Mouse (Mus musculus) small intestine, adult 2 months (tissue): ENCODE results near the gene Lhx3.

Experiments used
- CTCF ChIP-seq: fragments of 200-500 bp; IDR thresholded peaks from 2 replicates; pipeline ENCODE4 v1.5.1; 2012; ENCODE audit warnings: low read depth, mild to moderate bottlenecking, control low read depth, inconsistent platforms, low read length, moderate library complexity, mixed read lengths; ENCODE audit not compliant: insufficient replicate concordance, insufficient read length; ENCODE audit errors: extremely low read depth
- POLR2A ChIP-seq: fragments of 200-500 bp; IDR thresholded peaks from 2 replicates; pipeline ENCODE4 v1.6.1; 2012; ENCODE audit warnings: low read depth, mild to moderate bottlenecking, control low read depth, inconsistent platforms, low read length, moderate library complexity

DNA sequence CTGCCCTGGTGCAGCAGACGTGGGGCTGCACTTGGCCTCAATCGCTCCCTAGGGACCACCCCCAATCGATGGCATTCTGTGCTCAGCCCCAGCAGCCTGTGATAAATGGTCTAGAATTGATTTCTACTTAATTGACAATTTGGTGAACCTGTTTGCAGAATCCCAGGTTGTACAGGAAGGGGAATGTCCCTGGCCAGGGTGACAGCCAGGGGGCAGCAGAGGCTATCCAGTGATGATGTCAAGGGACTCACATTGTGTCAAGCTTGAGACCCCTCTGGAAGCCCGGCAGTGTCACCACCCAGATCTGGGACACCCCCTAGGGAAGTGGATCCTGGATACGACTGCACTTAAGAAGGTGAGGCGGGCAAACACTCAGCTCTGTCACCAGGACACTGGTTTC, 25.4 kb downstream of the Lhx3 start:
- TF ChIP-seq CTCF, result peak; percentile 66; the same call in 1 of the 2 replicates
- TF ChIP-seq POLR2A, result no peak
